Comparison of ENCODE assay signal across 1 mouse cellular context in the genomic region with DNA sequence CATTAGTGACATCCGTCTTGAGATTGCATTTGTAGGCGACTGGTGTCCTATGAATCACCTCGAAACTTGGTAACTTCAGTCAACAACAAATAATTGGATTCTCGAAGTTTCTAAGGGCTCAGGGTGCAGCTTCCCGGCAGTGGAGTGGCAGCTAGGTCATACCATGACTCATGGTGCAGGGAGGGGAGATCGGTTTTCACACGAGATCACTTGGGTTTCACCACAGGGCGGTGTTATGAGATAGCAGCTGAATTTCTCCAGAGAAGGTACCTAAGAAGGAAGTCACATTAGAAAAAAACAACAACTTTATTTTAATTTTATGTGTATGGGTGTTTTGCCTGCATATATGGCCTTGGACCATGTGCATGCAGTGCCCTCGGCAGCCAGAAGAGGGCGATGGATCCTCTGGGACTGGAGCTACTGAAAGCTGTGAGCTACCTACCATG.
TF ChIP-seq lines count a peak whose summit lies in the region.

No protein-coding gene starts in this region.

TF ChIP-seq in MEL, 35 proteins besides CTCF, POLR2A, EP300 and RAD21 (continued from another document):
- TF ChIP-seq ZMIZ1 (IDR thresholded peaks at IDR 0.05; ENCODE audit: low read depth, low read length) (no peak), MAFK (IDR thresholded peaks at IDR 0.05; ENCODE audit: borderline replicate concordance, low read depth, low read length) (no peak), KAT2A (conservative IDR thresholded peaks at IDR 0.05; ENCODE audit: low read depth, low read length) (no peak), TCF12 (IDR thresholded peaks at IDR 0.05; ENCODE audit: low read depth, low read length) (peak; percentile 42), POLR2AphosphoS2 (IDR thresholded peaks at IDR 0.05; ENCODE audit: low read length) (no peak), ETS1 (IDR thresholded peaks at IDR 0.05; ENCODE audit: low read depth, low read length) (peak; percentile 92), TAL1 (IDR thresholded peaks at IDR 0.05; ENCODE audit: low read length) (peak; percentile 44; the same call in 1 of the 2 replicates), CHD1 (IDR thresholded peaks at IDR 0.05; ENCODE audit: low read depth, low read length) (peak; percentile 85; the same call in 1 of the 2 replicates), NRF1 (IDR thresholded peaks at IDR 0.05; ENCODE audit: insufficient read depth, low read depth, low read length, poor library complexity, severe bottlenecking) (no peak), UBTF (IDR thresholded peaks at IDR 0.05; ENCODE audit: borderline replicate concordance, insufficient read depth, low read depth, low read length) (no peak), POLR2AphosphoS5 (IDR thresholded peaks at IDR 0.05; ENCODE audit: borderline replicate concordance, low read depth, low read length) (peak; percentile 21; the same call in 1 of the 2 replicates), NELFE (IDR thresholded peaks at IDR 0.05; ENCODE audit: low read depth, low read length) (peak; percentile 59), BHLHE40 (IDR thresholded peaks at IDR 0.05; ENCODE audit: borderline replicate concordance, low read depth, low read length) (peak; percentile 59; the same call in 1 of the 2 replicates), MXI1 (IDR thresholded peaks at IDR 0.05; ENCODE audit: low read depth, low read length) (peak; percentile 82), MAX (IDR thresholded peaks at IDR 0.05; ENCODE audit: low read length) (peak; percentile 72), HCFC1 (IDR thresholded peaks at IDR 0.05; ENCODE audit: low read depth, low read length) (peak; percentile 55; the same call in 1 of the 2 replicates), SMC3 (IDR thresholded peaks at IDR 0.05; ENCODE audit: low read depth, low read length) (peak; percentile 46), USF2 (IDR thresholded peaks at IDR 0.05; ENCODE audit: borderline replicate concordance in 1 of 2, insufficient read depth in 1 of 2, low read depth in 1 of 2, low read length in 2 of 2) (no peak), ZNF384 (IDR thresholded peaks at IDR 0.05; ENCODE audit: low read depth, low read length) (peak; percentile 75), CHD2 (IDR thresholded peaks at IDR 0.05; ENCODE audit: low read length) (no peak), GABPA (IDR thresholded peaks at IDR 0.05; ENCODE audit: low read depth, low read length) (no peak), GATA1 (IDR thresholded peaks at IDR 0.05; ENCODE audit: low read depth, low read length) (peak; percentile 39), MAZ (IDR thresholded peaks at IDR 0.05; ENCODE audit: low read depth, low read length) (no peak), USF1 (IDR thresholded peaks at IDR 0.05; ENCODE audit: low read depth, low read length) (no peak), TBP (IDR thresholded peaks at IDR 0.05; ENCODE audit: low read depth, low read length) (no peak; the same call in 1 of the 2 replicates), MEF2A (IDR thresholded peaks at IDR 0.05; ENCODE audit: extremely low read depth, insufficient replicate concordance, low read depth, low read length, poor library complexity, severe bottlenecking) (no peak), JUND (IDR thresholded peaks at IDR 0.05; ENCODE audit: low read depth, low read length) (peak; percentile 47; the same call in 1 of the 2 replicates)
TF ChIP-seq in MEL: peak in this region for 19.
